Mouse (Mus musculus) 3134 (cell line): ENCODE data around the gene Gm6040.

ENCODE experiments used
- DNase-seq: peaks from one replicate; pipeline ENCODE4 v3.0.0-alpha.2; 2011; ENCODE audit warnings: low spot score; ENCODE audit not compliant: insufficient read length; ENCODE audit errors: extremely low read depth

The Gm6040 gene

GRCm38 (mm10) chr8:20921971-20922370, at the start of gene Gm6040:
Gene Gm6040 (minus strand): TSS chr8:20922071.
- no peak for DNase-seq

- DNase-seq: no peak
These were observed 42.7 kb upstream of the Gm6040 start for GRCm38 (mm10) chr8:20964531-20964930.

- DNase-seq: no peak
These were observed 22.7 kb upstream of the Gm6040 start, which contains the start of gene AY761185 for GRCm38 (mm10) chr8:20944610-20945009. Gene AY761185 (minus strand): TSS chr8:20944710.

GRCm38 (mm10) chr8:20912288-20912687, 9.6 kb downstream of the Gm6040 start:
- no peak for DNase-seq

GRCm38 (mm10) chr8:20908256-20908655, 13.6 kb downstream of the Gm6040 start:
- DNase-seq: no peak

- no peak for DNase-seq
These were observed 14.8 kb downstream of the Gm6040 start for GRCm38 (mm10) chr8:20907119-20907518.

GRCm38 (mm10) chr8:20902527-20902926, 19.3 kb downstream of the Gm6040 start, which contains the start of gene Gm15056:
Gene Gm15056 (minus strand): TSS chr8:20902627.
- no peak for DNase-seq

GRCm38 (mm10) chr8:20892369-20892768, 29.5 kb downstream of the Gm6040 start, which contains the start of gene Defb33:
Gene Defb33 (plus strand): TSS chr8:20892669.
- DNase-seq: no peak

GRCm38 (mm10) chr8:20874608-20875007, 47.3 kb downstream of the Gm6040 start:
- no peak for DNase-seq
